Mouse (Mus musculus) kidney, embryonic 16.5 days (tissue): ENCODE measurements around the gene Cmtm3. TPM values are rescaled to one million over a fixed set of nuclear protein-coding genes. Genes with fewer than 3 reads are reported as not detected.
A peak's percentile ranks its signal among the peaks of the same experiment; 100 is the strongest.

Source experiments
- ATAC-seq: fragments of 200-750 bp; cut with Nextera tagmentation; 2 replicates; pipeline ENCODE4 v1.8.0; 2017; ENCODE audit warnings: moderate TSS enrichment; ENCODE audit not compliant: low FRiP score, low TSS enrichment
- H3K27ac ChIP-seq: fragments of 300-500 bp; sonication (generic); 2 replicates; pipeline ENCODE4 v1.5.1; 2014; ENCODE audit warnings: low read length
- H3K27me3 ChIP-seq: fragments of 300-500 bp; sonication (generic); 2 replicates; pipeline ENCODE4 v1.6.1; 2014; ENCODE audit warnings: low read length, control low read depth, mixed read lengths; ENCODE audit not compliant: insufficient read depth
- H3K36me3 ChIP-seq: fragments of 300-500 bp; sonication (generic); 2 replicates; pipeline ENCODE4 v1.6.1; 2014; ENCODE audit warnings: low read length, control low read depth, mixed read lengths; ENCODE audit not compliant: insufficient read depth
- H3K4me1 ChIP-seq: fragments of 300-500 bp; sonication (generic); 2 replicates; pipeline ENCODE4 v1.6.1; 2014; ENCODE audit warnings: low read length, control low read depth, mixed read lengths; ENCODE audit not compliant: insufficient read depth
- H3K4me2 ChIP-seq: fragments of 300-500 bp; sonication (generic); replicated peaks from 2 replicates; pipeline ENCODE4 v1.6.1; 2014; ENCODE audit warnings: low read depth, low read length
- H3K4me3 ChIP-seq: fragments of 300-500 bp; sonication (generic); 2 replicates; pipeline ENCODE4 v1.5.1; 2014; ENCODE audit warnings: mild to moderate bottlenecking, low read length
- H3K9ac ChIP-seq: fragments of 300-500 bp; sonication (generic); replicated peaks from 2 replicates; pipeline ENCODE4 v1.6.1; 2014; ENCODE audit warnings: low read length
- H3K9me3 ChIP-seq: fragments of 300-500 bp; sonication (generic); 2 replicates; pipeline ENCODE4 v1.6.1; 2016; ENCODE audit warnings: low read length, control low read depth
- WGBS: fragments of 180-500 bp; shearing (Covaris S2); extraction: QIAGEN DNeasy Blood & Tissue Kit; methylation state at CpG from one replicate; pipeline ENCODE4 v1.1.7; 2014; 5-methylcytosine and 5-hydroxymethylcytosine counted together
- polyA plus RNA-seq: library from polyadenylated mRNA; unstranded; fragments of >200 nt; fragmentation: Nextera tagmentation; extraction: Ambion mirVana; gene quantifications from 2 replicates; pipeline ENCODE4 v1.2.1, GENCODE M21; 2015

The Cmtm3 gene
- polyA plus RNA-seq, 1 experiment from 2014 or later: 172 TPM

- no peak for ATAC-seq
- H3K4me1 ChIP-seq: peaks cover 7% of the 10 kb centered on the region
- H3K9me3 ChIP-seq: no peaks in the 10 kb centered on the region
- H3K27me3 ChIP-seq: no peaks in the 10 kb centered on the region
- no peak overlapping the region for H3K9ac ChIP-seq
- peaks cover 22% of the 10 kb centered on the region; the same call in 1 of the 2 replicates for H3K36me3 ChIP-seq
- no peak overlapping the region for H3K4me3 ChIP-seq
- H3K27ac ChIP-seq: no peak overlapping the region
- no peak overlapping the region for H3K4me2 ChIP-seq
- WGBS: 85% methylated on average over 3 of the region's 3 CpGs
Measured at GRCm38 (mm10) chr8:104358637-104359036, 19.4 kb downstream of the Cmtm3 start.

- Histone ChIP-seq H3K9ac (no peak overlapping the region), H3K27ac (no peak overlapping the region), H3K4me2 (no peak overlapping the region), H3K9me3 (no peaks in the 10 kb centered on the region), H3K4me3 (no peak overlapping the region), H3K27me3 (no peaks in the 10 kb centered on the region), H3K36me3 (peaks cover 15% of the 10 kb centered on the region; the same call in 1 of the 2 replicates), H3K4me1 (peaks cover 8% of the 10 kb centered on the region)
- ATAC-seq: 0 out of 2 replicates have a peak, but pooled peaks have one; percentile 23
- 59% methylated on average over 15 of the region's 15 CpGs for WGBS
Measured at GRCm38 (mm10) chr8:104359778-104360456, 20.7 kb downstream of the Cmtm3 start.

- H3K9me3 ChIP-seq: no peaks in the 10 kb centered on the region
- no peak overlapping the region for H3K4me3 ChIP-seq
- no peak overlapping the region for H3K9ac ChIP-seq
- H3K4me2 ChIP-seq: no peak overlapping the region
- H3K27ac ChIP-seq: no peak overlapping the region
- H3K4me1 ChIP-seq: peaks cover 26% of the 10 kb centered on the region
- H3K36me3 ChIP-seq: no peaks in the 10 kb centered on the region
- peak; percentile 72; the same call in 1 of the 2 replicates for ATAC-seq
- H3K27me3 ChIP-seq: no peaks in the 10 kb centered on the region
- 79% methylated on average over 9 of the region's 9 CpGs for WGBS
Measured at GRCm38 (mm10) chr8:104365695-104366094, 26.5 kb downstream of the Cmtm3 start.

- H3K27me3 ChIP-seq: no peaks in the 10 kb centered on the region
- peaks cover 26% of the 10 kb centered on the region for H3K4me1 ChIP-seq
- no peak for ATAC-seq
- WGBS: 51% methylated on average over 5 of the region's 5 CpGs
- no peaks in the 10 kb centered on the region for H3K36me3 ChIP-seq
- H3K4me3 ChIP-seq: no peak overlapping the region
- H3K9me3 ChIP-seq: no peaks in the 10 kb centered on the region
- H3K27ac ChIP-seq: no peak overlapping the region
- no peak overlapping the region for H3K4me2 ChIP-seq
- no peak overlapping the region for H3K9ac ChIP-seq
Measured at GRCm38 (mm10) chr8:104367398-104367797, 28.2 kb downstream of the Cmtm3 start.

- H3K27ac ChIP-seq: 0 out of 2 replicates have a peak overlapping the region, but pooled peaks have one; percentile 26
- H3K4me3 ChIP-seq: no peak overlapping the region
- H3K27me3 ChIP-seq: no peaks in the 10 kb centered on the region
- H3K36me3 ChIP-seq: no peaks in the 10 kb centered on the region
- no peak overlapping the region for H3K4me2 ChIP-seq
- H3K9ac ChIP-seq: no peak overlapping the region
- no peak for ATAC-seq
- peaks cover 38% of the 10 kb centered on the region for H3K4me1 ChIP-seq
- WGBS: 72% methylated on average over 12 of the region's 12 CpGs
- H3K9me3 ChIP-seq: no peaks in the 10 kb centered on the region
Measured at GRCm38 (mm10) chr8:104369591-104369990, 30.4 kb downstream of the Cmtm3 start.

GRCm38 (mm10) chr8:104370071-104370470 is 30.9 kb downstream of the Cmtm3 start:
- peaks cover 40% of the 10 kb centered on the region for H3K4me1 ChIP-seq
- no peaks in the 10 kb centered on the region for H3K36me3 ChIP-seq
- no peak overlapping the region for H3K4me2 ChIP-seq
- WGBS: 63% methylated on average over 6 of the region's 6 CpGs
- H3K9ac ChIP-seq: no peak overlapping the region
- H3K27ac ChIP-seq: no peak overlapping the region
- no peak overlapping the region for H3K4me3 ChIP-seq
- ATAC-seq: no peak
- no peaks in the 10 kb centered on the region for H3K27me3 ChIP-seq
- no peaks in the 10 kb centered on the region for H3K9me3 ChIP-seq

GRCm38 (mm10) chr8:104371121-104371520 is 31.9 kb downstream of the Cmtm3 start:
- no peak for ATAC-seq
- no peaks in the 10 kb centered on the region for H3K9me3 ChIP-seq
- WGBS: 87% methylated on average over 6 of the region's 6 CpGs

GRCm38 (mm10) chr8:104373779-104374178 is 34.6 kb downstream of the Cmtm3 start:
- Histone ChIP-seq H3K9ac (no peak overlapping the region), H3K27me3 (no peaks in the 10 kb centered on the region), H3K9me3 (no peaks in the 10 kb centered on the region), H3K27ac (peak overlapping the region; percentile 89), H3K4me1 (peaks cover 43% of the 10 kb centered on the region), H3K4me3 (no peak overlapping the region), H3K4me2 (peak overlapping the region; percentile 3; the same call in 1 of the 2 replicates), H3K36me3 (no peaks in the 10 kb centered on the region)
- 67% methylated on average over 11 of the region's 11 CpGs for WGBS
- no peak for ATAC-seq

More at GRCm38 (mm10) chr8:104371121-104371520, 31.9 kb downstream of the Cmtm3 start:
- Histone ChIP-seq H3K4me1 (peaks cover 41% of the 10 kb centered on the region), H3K9ac (no peak overlapping the region), H3K27ac (no peak overlapping the region), H3K4me3 (no peak overlapping the region), H3K4me2 (no peak overlapping the region), H3K27me3 (no peaks in the 10 kb centered on the region), H3K36me3 (no peaks in the 10 kb centered on the region)

GRCm38 (mm10) chr8:104374269-104374668 is 35.1 kb downstream of the Cmtm3 start:
- 60% methylated on average over 11 of the region's 11 CpGs for WGBS
- no peaks in the 10 kb centered on the region for H3K9me3 ChIP-seq
- ATAC-seq: no peak

More at GRCm38 (mm10) chr8:104374269-104374668, 35.1 kb downstream of the Cmtm3 start:
- Histone ChIP-seq H3K9ac (no peak overlapping the region), H3K36me3 (no peaks in the 10 kb centered on the region), H3K27me3 (no peaks in the 10 kb centered on the region), H3K4me1 (peaks cover 45% of the 10 kb centered on the region), H3K27ac (peak overlapping the region; percentile 89), H3K4me2 (peak overlapping the region; percentile 3; the same call in 1 of the 2 replicates), H3K4me3 (no peak overlapping the region)
